Mouse (Mus musculus) olfactory bulb, adult 2 months (tissue): ENCODE measurements around the gene Ccdc184.

Source experiments
- CTCF ChIP-seq: fragments of 200-500 bp; IDR thresholded peaks from 2 replicates; pipeline ENCODE4 v1.5.1; 2012; ENCODE audit warnings: low read depth, mild to moderate bottlenecking, low read length, moderate library complexity; ENCODE audit not compliant: insufficient read depth
- POLR2A ChIP-seq: fragments of 200-500 bp; IDR thresholded peaks from 2 replicates; pipeline ENCODE4 v1.6.1; 2012; ENCODE audit warnings: mild to moderate bottlenecking, low read depth, low read length, moderate library complexity; ENCODE audit not compliant: insufficient read depth

DNA sequence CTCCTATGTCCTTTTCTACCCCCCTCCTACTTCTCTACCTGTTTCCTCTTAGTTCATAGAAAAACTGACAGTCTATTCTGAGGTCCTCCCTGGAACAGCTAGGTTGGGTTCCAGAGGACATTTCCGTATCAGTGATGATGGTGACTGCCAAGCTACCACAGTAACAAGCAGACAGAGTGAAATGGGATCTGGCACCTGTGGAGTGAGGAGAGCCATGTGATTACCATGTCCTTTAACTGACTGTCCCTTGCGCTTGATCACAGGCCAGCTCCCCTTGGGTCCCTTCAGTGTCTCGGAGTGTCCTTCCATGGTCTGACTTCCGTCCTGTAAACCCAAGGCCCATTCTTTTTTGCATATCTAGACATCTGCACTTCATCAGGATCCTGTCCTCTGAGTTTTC is 36.0 kb upstream of the Ccdc184 start:
- TF ChIP-seq POLR2A: no peak
- no peak for TF ChIP-seq CTCF
